Mouse (Mus musculus) heart, adult 18-20 months (tissue): ENCODE data around the gene Adam12. TPM values are rescaled to one million over a fixed set of nuclear protein-coding genes. Genes with fewer than 3 reads are reported as not detected.
A peak's percentile ranks its signal among the peaks of the same experiment; 100 is the strongest.

Experiments
- DNase-seq, 2 experiments: peaks; one replicate each; pipeline ENCODE4 v3.0.0; 2021 to 2022; ENCODE audit warnings: mixed read lengths in 1 of 2
- total RNA-seq, 2 experiments: library from RNA; stranded (reverse); gene quantifications; 2 replicates each; pipeline ENCODE4 v1.2.3; 2021

Gene Adam12
- total RNA-seq, 2 experiments from 2014 or later: 0.42 to 2.1 TPM

- DNase-seq: peak; percentile 68 to 73
These were observed 7.0 kb downstream of the Adam12 start for GRCm38 (mm10) chr7:134224741-134225612.

GRCm38 (mm10) chr7:134224421-134224740 is 7.6 kb downstream of the Adam12 start:
- DNase-seq: peak in 1 of 2 experiments; percentile 34

DNA sequence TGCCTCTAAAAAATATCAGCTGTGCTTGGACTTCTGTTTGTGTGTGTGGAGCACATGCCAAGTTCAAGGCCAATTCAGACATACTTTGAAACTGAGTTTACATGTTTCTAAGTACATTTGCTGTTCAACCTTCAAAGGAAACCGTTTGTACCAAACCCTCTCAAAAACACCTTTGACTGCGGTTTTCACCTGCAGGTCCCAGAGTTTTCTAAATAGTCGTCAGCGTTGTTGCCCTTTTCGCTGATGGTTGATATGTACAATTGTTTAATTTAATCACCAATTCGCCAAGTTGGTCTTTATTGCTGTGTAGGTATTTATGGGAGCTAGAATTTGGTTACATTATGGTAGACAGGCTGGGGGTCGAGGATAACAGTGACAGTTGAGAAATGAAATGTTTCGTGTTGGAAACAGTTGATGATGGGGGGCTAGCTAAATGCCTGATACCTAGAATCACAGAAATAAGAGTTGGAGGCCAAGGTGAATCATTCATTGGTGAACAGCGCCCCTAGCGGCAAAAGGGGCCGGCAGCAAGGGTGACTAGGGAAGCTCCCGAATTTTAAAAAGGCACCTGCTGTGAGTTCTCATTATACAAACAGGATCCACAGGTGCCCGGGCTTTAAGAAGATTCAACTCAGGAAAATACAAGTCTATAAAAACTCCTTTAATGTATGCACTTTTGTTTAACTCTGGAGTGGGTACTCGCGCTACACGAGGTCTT is 8.3 kb downstream of the Adam12 start:
- DNase-seq: peak; percentile 66 to 93

GRCm38 (mm10) chr7:134207956-134208355 is 24.0 kb downstream of the Adam12 start:
- DNase-seq: peak; percentile 25 to 53

DNA sequence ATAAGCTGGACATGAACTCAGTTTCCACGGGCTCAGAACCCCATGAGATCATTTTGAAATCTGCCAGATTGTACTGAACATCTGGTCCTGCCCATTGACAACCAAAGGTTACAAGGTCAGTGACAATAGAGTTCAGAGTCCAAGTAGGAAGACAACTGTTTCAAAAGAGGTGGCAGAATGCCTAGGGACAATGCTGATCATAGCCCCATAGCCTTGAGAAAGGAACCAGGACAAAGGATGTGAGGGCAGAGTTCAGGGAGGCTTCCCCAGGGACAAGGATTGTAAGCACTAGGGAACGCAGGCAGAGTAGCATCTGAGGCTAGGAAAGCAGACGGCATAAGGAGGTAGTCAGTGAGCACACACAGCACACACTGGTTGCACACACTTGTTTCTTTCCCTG is 38.9 kb downstream of the Adam12 start:
- peak in 1 of 2 experiments; percentile 21 for DNase-seq

GRCm38 (mm10) chr7:134190101-134190500 is 41.8 kb downstream of the Adam12 start:
- no peak for DNase-seq

DNA sequence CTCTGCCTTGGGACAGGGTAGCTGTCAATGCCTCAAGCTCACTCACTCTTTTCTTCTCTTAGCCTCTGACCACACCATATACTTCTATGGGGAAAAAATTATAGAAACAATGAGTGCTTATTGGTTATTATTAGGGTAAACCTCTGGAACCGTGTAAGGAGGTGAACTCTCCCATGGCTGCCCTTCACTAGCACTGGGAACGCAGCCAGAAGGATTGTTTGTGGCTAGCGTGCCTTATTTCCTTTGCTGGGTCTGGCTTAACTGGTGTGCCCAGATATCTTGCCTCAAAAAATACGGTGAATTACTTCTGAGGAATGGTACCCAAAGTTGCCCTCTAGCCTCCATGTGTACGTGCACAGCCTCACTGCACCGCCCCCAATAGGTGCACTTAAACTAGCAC is 43.4 kb downstream of the Adam12 start:
- DNase-seq: peak in 1 of 2 experiments; percentile 13

- DNase-seq: no peak
These were observed 44.0 kb downstream of the Adam12 start for GRCm38 (mm10) chr7:134187946-134188345.

DNA sequence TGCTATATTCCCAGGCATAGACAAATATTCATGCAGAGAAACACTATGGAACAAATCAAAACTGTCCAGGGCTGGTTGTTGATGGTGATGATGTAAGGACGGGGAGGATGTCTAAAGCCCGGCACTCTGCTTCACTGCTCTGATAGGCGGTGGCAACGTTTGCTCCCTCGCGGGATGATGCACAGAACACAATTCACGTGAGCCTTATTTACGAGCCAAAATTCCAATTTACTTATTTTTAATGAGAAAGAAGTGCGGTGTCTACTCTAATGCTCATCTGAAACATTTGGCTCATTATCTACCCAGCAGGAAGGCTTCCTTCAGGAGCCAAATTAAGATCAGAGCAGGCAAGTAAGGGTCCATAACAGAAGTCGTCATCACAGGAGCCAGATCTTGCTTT is 45.4 kb downstream of the Adam12 start:
- no peak for DNase-seq

DNA sequence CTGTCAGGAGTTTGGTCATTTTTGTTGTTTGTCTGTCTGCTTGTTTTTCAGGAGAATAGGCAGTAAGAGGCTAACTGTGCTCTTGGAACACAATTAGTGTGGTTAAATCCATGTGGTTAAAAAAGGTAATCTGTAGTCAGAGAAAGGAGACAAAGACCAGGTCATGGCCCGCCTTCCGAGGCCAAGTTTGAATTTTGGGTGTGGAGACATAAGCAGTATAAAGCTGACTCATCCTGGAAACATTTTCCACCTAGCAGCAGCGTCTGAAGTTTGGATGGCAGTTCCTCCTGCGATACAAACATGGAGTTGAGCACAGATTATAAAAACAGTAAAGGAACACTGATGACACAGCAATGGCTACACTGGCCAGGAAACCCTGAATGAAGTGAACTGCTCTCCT is 46.2 kb downstream of the Adam12 start:
- no peak for DNase-seq

DNA sequence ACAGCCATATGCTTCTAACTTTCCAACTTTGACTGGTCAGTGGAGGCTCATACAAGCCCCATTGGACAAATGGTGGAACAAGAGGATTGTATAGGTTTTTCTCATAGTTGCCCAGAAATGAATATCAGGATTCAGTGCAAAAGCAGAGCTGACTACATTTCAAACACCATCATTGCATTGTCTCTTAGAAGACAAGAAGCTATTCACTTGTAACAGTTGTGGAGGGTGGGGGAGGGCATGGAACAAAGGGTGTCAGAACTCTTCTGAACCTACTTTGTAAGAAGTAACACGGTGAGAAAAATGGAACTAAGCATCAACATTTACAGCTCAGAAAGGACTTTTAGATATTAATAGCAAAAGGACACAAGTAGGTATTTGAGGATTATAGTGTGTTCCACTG is 50.2 kb downstream of the Adam12 start:
- no peak for DNase-seq

DNA sequence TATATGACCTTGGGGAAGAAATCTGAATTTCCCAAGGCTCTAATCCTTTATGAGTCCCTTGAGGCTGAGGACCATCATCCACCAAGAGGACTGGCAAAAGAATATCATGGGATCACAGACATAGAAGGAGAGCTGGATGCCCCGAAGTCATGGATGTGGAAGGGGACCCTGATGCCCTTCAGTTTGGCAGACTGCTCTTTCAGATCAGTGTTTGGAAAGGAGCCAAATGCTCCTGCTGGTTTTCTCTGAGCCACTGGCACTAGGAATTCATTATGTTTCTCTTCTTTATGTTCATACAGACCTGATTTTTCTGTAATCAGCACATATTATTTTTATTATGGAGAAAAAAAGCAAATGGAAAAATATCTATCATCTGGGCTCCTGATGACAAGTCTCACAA is 50.9 kb downstream of the Adam12 start:
- no peak for DNase-seq

GRCm38 (mm10) chr7:134177051-134177450 is 54.9 kb downstream of the Adam12 start:
- DNase-seq: peak; percentile 27 to 62

DNA sequence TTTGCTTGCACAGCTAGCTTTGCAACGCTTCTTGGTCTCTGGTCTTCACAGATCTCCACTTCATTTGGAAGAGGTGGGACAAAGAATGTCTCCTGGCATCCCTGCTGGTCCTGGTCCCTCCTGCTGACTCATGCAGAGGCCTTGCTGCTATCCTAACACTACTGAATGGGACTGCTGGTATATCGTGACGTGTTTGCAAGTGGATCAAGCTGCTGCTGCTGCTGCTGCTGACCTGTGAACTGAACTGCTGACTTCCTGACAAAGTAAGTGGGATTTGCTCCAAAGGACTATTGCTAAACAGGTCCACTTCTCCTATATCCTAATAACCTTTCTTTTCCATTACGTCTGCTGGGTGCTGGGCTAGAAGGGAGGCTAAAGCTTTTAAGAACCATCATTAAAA is 56.7 kb downstream of the Adam12 start:
- DNase-seq: no peak

DNA sequence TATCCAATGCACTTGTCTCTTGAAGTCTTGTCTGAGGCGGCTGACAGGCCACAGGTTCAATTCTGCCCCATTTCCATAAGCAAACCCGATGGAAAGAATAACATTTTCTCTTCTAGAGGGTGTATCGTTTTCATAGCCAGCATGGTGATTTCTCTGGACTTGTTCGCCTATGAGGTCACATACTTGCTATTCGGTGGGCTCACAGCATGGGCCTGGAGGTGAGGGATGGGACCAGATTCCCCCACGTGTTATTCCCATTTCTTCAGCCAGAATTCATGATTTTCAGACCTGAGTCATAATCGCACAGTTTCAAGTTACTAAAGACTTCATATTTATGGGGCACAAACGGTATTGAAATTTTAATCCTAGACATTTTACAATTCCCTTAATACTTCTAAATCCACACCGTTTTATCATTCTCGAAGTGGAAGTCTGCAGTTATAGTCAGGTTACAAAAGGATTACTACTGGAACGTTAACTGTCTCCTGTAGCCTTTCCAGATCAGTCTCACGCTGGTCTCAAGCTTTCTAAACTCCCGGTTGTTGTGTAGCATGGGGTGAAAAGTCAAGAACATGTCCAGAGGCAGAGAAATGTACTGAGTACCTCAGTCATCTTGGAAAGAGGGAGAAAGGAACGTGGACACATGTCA is 58.4 kb downstream of the Adam12 start:
- no peak for DNase-seq

DNA sequence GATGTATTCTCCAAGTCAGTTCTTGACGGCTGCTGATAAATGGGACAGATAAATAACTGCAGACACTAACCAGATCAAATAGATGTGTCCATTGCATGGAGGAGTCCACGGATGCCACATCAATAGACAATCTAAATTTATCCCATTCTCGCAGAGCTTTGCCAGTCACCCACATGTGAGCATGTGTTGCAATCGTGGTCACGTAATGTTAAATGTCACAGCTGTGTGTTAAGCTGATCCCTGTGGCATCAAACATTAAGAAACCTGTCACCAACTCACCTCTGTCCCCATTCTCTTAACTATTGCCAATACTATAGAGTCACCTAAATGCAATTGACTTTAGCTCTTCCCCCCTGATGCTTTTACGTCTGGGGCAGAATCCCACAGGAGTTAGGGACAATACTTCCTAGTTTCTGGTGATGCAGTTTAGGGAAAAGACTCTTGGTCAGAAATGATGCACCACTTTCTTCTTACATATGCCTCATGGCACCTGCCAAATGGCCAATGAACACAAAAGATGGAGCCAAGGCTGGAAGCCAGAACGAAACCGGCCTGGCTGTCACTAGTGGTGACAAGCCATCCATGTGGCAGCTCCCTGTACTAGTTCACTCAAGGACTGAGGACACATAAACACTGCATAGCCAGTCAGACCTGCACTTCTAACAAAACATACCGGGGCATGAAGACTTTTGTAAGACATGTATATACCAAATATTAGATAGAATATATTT is 61.6 kb downstream of the Adam12 start:
- DNase-seq: no peak

DNA sequence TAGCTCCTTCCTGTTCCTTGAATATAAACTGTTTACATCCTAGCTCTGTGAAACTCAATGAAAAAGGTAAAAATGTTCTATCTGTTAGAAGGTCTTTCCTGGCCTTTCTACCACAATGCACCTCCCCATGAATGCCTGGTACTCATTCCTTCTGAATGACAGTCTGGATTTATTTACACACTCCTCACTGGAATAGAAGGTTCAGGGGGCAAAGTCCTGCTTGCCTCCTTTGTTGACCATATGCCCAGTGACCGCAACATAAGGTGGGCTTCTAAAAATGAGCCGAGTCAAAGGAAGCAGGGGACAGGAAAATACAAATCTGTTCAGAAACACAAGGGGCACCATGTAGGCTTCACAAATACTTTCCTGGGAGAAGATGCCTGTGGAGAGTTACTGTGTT is 62.2 kb downstream of the Adam12 start:
- DNase-seq: no peak

- peak; percentile 28 to 43 for DNase-seq
These were observed 64.4 kb downstream of the Adam12 start for GRCm38 (mm10) chr7:134167586-134167985.

DNA sequence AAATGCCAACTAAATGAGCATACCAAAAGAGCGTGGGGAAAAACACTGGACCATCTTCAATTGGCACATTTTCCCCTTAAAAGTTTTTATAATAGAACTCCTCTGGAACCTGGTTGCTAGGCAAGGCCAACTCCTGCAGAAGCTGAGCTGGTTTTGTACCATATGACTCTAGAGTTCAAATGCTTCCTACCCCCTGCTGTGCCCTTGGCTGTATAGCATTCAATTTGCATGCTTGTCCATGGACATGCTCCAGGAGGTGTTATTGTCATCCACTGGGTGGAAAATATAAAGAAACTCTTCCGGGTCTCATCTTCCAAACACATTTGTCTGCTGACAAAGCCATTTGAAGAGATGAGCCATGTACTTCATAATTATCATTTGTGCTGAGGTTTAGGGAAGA is 68.2 kb downstream of the Adam12 start:
- no peak for DNase-seq

- DNase-seq: no peak
These were observed 69.1 kb downstream of the Adam12 start for GRCm38 (mm10) chr7:134162886-134163285.

DNA sequence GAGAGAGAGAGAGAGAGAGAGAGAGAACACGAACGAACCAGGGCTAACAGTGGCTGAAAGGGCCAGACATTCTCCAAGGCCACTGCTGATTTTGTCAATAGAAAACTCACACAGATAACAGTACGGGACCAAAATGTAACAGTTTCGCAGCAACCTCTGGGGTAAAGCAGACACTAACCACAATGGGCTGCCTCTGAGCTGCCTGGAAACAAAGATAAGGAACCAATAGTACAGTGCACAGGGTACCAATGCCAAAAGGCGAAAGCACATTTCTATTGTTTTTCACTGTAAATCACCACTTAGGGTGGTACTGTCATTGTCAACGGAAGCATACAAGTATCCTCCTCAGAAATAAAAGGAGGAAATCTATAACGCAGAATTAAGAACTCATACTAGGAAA is 72.3 kb downstream of the Adam12 start:
- no peak for DNase-seq

GRCm38 (mm10) chr7:134151330-134151729 is 80.6 kb downstream of the Adam12 start:
- DNase-seq: peak; percentile 14 to 23
